Mouse (Mus musculus): ENCODE results near the gene Gdpgp1.

Gene Gdpgp1

GRCm38 (mm10) chr7:80199851-80200587 is 32.6 kb upstream of the Gdpgp1 start:
- no peak for DNase-seq (ENCODE audit: low read depth, low spot score)

- no peak for DNase-seq (ENCODE audit: low read depth, low spot score)
These were observed 32.1 kb upstream of the Gdpgp1 start for GRCm38 (mm10) chr7:80200588-80200945.

- DNase-seq (ENCODE audit: low read depth, low spot score): no peak
These were observed 31.6 kb upstream of the Gdpgp1 start for GRCm38 (mm10) chr7:80200963-80201539.

- no peak for DNase-seq (ENCODE audit: low read depth, low spot score)
These were observed 30.7 kb upstream of the Gdpgp1 start for GRCm38 (mm10) chr7:80201888-80202540.

- no peak for DNase-seq (ENCODE audit: low read depth, low spot score)
These were observed 29.7 kb upstream of the Gdpgp1 start for GRCm38 (mm10) chr7:80202961-80203360.

- DNase-seq (ENCODE audit: low read depth, low spot score): no peak
These were observed 29.0 kb upstream of the Gdpgp1 start for GRCm38 (mm10) chr7:80203638-80204096.

- DNase-seq (ENCODE audit: low read depth, low spot score): no peak
These were observed 28.3 kb upstream of the Gdpgp1 start for GRCm38 (mm10) chr7:80204362-80204761.

GRCm38 (mm10) chr7:80204961-80205360 is 27.7 kb upstream of the Gdpgp1 start:
- no peak for DNase-seq (ENCODE audit: low read depth, low spot score)

- DNase-seq (ENCODE audit: low read depth, low spot score): no peak
These were observed 26.7 kb upstream of the Gdpgp1 start for GRCm38 (mm10) chr7:80205705-80206589.

- peak; percentile 49 for DNase-seq (ENCODE audit: low read depth, low spot score)
These were observed 25.3 kb upstream of the Gdpgp1 start for GRCm38 (mm10) chr7:80207314-80207731.

GRCm38 (mm10) chr7:80208026-80208642 is 24.5 kb upstream of the Gdpgp1 start:
- DNase-seq (ENCODE audit: low read depth, low spot score): no peak

GRCm38 (mm10) chr7:80208738-80209430 is 23.8 kb upstream of the Gdpgp1 start:
- no peak for DNase-seq (ENCODE audit: low read depth, low spot score)

GRCm38 (mm10) chr7:80209669-80210068 is 23.0 kb upstream of the Gdpgp1 start:
- no peak for DNase-seq (ENCODE audit: low read depth, low spot score)

- no peak for DNase-seq (ENCODE audit: low read depth, low spot score)
These were observed 21.7 kb upstream of the Gdpgp1 start for GRCm38 (mm10) chr7:80210982-80211381.

GRCm38 (mm10) chr7:80213604-80214003 is 19.1 kb upstream of the Gdpgp1 start:
- DNase-seq (ENCODE audit: low read depth, low spot score): no peak

GRCm38 (mm10) chr7:80214459-80214858 is 18.2 kb upstream of the Gdpgp1 start:
- no peak for DNase-seq (ENCODE audit: low read depth, low spot score)

- DNase-seq (ENCODE audit: low read depth, low spot score): peak; percentile 78
These were observed 17.3 kb upstream of the Gdpgp1 start for GRCm38 (mm10) chr7:80215398-80215797.

GRCm38 (mm10) chr7:80216566-80216965 is 16.1 kb upstream of the Gdpgp1 start:
- peak; percentile 20 for DNase-seq (ENCODE audit: low read depth, low spot score)

- no peak for DNase-seq (ENCODE audit: low read depth, low spot score)
These were observed 14.0 kb upstream of the Gdpgp1 start for GRCm38 (mm10) chr7:80218666-80219065.

- no peak for DNase-seq (ENCODE audit: low read depth, low spot score)
These were observed 12.3 kb upstream of the Gdpgp1 start for GRCm38 (mm10) chr7:80220237-80220797.
